Mouse (Mus musculus): Measurements from ENCODE around the gene Fancc.

- TF ChIP-seq CTCF (IDR thresholded peaks at IDR 0.05; ENCODE audit: low read depth, low read length) (no peak), POLR2A (IDR thresholded peaks at IDR 0.05; ENCODE audit: extremely low read depth, insufficient read depth, low read length) (no peak)
Measured at GRCm38 (mm10) chr13:63507001-63507556, 10.0 kb upstream of the Fancc start.
